Mouse (Mus musculus) liver, adult 2 months (tissue): Measurements from ENCODE around the gene Hspb9.

Experiments
- CTCF ChIP-seq: fragments of 200-500 bp; IDR thresholded peaks from 2 replicates; pipeline ENCODE4 v1.5.1; 2011; ENCODE audit warnings: low read depth, low read length, control low read depth
- POLR2A ChIP-seq: fragments of 200-500 bp; IDR thresholded peaks from 2 replicates; pipeline ENCODE4 v1.6.1; 2011; ENCODE audit warnings: low read length, control low read depth; ENCODE audit not compliant: insufficient read depth; ENCODE audit errors: extremely low read depth

DNA sequence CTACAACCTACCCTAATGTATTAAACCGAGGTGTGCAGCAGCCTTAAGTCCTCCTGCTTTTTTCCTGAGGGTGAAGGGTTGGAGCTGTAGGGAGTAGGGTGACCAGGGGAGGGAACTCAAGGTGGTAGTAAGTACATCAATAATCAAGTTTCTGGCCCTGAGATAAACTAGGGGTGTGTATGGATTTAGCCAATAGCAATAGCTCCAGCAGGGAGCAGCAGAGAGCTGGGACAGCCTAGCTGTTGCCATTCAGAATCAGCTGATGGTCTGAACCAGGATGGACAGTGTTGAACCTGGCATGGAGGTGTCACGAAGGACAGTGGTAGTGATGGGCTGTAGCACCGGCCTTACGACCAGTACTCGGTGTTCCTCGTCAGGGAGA is 875 bp downstream of the Hspb9 start:
- TF ChIP-seq POLR2A (no peak), CTCF (peak; percentile 83)
